Mouse (Mus musculus) common myeloid progenitor, adult 5-6 weeks (primary cell): ENCODE data around the gene 1700069L16Rik. TPM values are rescaled to one million over a fixed set of nuclear protein-coding genes. Genes with fewer than 3 reads are reported as not detected.

Experiments
- ATAC-seq: replicated peaks from 2 replicates; pipeline ENCODE4 v1.8.0; 2016; ENCODE audit warnings: low read depth, mild to moderate bottlenecking, moderate TSS enrichment, inconsistent platforms; ENCODE audit not compliant: poor library complexity, severe bottlenecking
- total RNA-seq: library from RNA; stranded (forward); fragments of 200-1000, 187-1606 nt; gene quantifications from 2 replicates; pipeline ENCODE4 v1.2.3, GENCODE M21; 2017

The 1700069L16Rik gene
- not detected in 2 replicates for total RNA-seq

DNA sequence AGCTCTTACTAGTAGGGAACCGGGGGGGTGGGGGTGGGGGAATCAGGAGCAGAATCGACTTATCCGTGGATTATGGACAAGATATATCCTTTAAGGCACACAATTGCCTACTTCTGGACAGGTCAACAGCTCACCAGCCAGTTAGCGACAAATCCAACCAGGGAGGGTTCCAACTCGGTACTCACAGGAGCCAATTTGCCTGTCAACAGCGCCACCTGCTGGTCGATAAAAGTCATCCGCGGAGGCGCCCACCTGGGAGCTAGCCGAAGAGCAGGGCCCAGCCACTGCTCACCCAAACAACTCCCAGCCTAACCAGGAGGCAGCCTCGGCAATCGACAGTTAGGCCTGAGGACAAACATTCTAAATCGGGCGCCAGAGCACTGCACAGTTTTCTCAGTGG, at the start of gene 1700069L16Rik:
Gene 1700069L16Rik, minus strand, starts transcription at position 327 of the 400 bp plus-strand sequence.
- ATAC-seq = peak; percentile 76; the same call in 1 of the 2 replicates

- ATAC-seq = peak; percentile 56
Observed at GRCm38 (mm10) chr5:113773664-113774063, 49.1 kb upstream of the 1700069L16Rik start.

DNA sequence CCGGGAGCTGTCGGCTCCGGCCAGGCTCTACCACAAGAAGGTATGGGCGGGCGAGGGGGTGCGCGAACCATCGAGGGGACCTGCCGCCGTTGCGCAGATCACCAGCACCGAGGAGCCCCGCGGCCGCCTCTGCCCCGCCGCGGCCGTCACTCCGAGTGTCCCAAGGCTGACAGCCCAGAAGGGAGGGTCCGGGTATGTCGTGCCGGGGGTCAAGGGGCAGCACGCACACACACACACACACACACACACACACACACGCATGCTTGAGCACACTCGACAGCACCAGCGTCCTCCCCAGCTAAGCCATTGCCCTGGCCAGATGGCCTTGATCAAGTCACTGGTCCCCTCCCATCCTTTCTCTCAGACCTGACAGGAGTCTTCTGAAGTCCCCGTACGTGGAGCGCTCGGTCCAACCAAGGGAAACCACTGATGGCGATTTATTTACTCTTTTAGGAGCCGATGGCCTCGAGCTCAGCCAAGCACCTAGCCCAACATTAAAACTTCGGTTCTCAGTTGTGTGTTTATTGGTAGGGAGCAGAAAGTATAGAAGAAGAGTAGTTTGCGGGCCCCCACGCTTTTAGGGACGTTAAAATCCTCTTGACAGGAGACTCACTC, 48.4 kb upstream of the 1700069L16Rik start:
- ATAC-seq = no peak

- peak; percentile 66 for ATAC-seq
Observed at GRCm38 (mm10) chr5:113772450-113772895, 47.9 kb upstream of the 1700069L16Rik start, which contains the start of the genes Sart3 and Iscu. Sart3 (minus strand) TSS chr5:113772510. Iscu (plus strand) TSS chr5:113772748.

DNA sequence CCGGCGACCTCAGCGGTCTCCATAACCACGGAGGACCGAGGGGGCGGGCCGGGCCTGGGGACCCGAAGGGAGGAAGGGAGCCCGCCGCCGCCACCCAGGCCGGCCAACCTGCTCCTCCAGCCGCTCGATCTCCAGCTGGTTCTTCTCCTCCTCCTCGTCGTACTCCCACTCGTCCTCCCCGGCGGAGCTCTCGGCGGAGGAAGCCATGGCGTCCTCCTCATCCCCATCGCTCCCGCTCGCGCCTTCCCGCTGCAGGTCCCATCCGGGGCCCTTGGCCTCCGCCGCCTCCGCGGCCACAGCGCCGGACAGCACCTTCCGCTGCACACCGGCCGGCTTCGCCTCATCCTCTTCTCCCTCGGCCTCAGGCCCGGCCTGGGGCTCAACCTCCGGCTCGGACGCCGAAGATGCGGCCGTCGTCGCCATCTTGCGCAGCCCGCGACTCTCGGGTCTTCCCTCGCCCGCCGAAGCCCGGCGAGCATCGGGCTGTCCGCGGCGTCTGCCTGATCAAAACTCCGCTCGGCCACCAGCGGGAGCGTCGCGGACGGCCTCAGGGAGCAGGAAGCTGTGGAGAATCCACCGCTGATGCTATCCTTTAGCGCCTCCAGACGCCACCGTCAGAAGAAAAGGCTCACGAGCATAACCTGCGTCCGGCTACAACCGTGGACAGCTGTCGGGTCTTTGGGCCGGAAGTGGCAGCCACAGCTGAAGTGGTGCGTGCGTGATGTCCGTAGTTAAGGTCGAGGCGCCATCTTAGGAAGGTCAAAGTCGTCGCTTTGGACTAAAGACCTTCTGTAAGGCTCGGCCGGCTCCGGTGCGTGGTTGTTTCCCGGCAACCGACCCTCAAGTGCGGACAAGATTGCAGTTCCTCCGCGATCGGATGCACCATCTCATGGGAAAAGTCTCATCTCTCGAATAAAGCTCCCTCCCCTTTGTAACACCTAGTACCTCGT, 46.9 kb upstream of the 1700069L16Rik start:
- peak; percentile 71 for ATAC-seq

GRCm38 (mm10) chr5:113768806-113769205, 44.2 kb upstream of the 1700069L16Rik start:
- ATAC-seq = no peak

- ATAC-seq = no peak
Observed at GRCm38 (mm10) chr5:113765641-113766526, 41.3 kb upstream of the 1700069L16Rik start.

GRCm38 (mm10) chr5:113764426-113764825, 39.9 kb upstream of the 1700069L16Rik start:
- ATAC-seq = no peak

DNA sequence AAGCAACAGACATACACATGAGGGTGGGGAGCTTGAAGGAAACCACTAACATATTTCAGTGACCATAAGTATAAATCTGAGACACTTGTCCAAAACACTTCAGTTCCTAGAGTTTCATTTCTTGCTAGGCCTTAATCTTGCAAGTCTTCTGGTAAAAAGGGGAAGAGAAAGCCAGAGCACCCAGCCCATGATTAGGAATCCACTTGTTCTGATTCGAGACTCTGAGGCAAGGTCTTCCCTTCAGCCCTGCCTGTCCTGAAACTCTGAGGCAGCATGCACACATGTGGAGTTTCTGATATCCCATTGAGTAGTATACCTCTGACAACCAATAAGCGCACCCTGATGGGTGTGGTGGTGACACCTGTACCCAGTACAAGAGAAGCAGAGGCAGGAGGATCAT, 37.0 kb upstream of the 1700069L16Rik start:
- ATAC-seq = peak; percentile 22; the same call in 1 of the 2 replicates

DNA sequence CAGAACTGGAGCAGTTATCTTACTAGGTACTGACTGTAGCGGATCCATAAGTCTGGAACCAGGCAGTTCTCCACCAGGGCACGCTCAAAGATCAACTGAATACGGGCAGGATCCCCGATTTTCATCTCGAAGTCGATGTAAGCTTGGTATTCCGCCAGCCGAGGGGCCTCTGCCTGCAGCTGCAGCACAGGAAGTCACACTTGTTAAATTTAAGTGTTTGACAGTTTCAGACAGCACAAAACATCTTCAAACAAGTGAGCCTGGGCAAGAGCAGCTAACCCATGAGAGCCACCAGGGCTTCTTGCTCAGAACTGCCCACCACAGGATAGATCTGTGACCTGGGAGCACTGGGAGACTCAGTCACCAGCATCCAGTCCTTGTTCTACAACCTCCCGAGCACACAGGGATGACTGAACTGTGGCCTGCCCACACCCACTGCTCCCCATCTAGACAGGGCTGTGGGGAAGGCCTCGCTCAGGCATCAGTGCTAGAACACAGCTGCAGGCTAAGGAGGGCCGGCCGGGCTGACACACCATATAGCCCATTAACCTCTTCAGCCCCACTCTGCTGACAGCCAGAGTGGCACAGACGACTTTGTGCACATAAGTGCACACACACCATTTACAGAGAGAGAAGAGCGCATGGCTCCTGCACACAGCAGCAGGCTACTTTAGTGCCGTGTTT, 30.9 kb upstream of the 1700069L16Rik start:
- ATAC-seq = no peak

GRCm38 (mm10) chr5:113751521-113752157, 27.1 kb upstream of the 1700069L16Rik start:
- no peak for ATAC-seq

DNA sequence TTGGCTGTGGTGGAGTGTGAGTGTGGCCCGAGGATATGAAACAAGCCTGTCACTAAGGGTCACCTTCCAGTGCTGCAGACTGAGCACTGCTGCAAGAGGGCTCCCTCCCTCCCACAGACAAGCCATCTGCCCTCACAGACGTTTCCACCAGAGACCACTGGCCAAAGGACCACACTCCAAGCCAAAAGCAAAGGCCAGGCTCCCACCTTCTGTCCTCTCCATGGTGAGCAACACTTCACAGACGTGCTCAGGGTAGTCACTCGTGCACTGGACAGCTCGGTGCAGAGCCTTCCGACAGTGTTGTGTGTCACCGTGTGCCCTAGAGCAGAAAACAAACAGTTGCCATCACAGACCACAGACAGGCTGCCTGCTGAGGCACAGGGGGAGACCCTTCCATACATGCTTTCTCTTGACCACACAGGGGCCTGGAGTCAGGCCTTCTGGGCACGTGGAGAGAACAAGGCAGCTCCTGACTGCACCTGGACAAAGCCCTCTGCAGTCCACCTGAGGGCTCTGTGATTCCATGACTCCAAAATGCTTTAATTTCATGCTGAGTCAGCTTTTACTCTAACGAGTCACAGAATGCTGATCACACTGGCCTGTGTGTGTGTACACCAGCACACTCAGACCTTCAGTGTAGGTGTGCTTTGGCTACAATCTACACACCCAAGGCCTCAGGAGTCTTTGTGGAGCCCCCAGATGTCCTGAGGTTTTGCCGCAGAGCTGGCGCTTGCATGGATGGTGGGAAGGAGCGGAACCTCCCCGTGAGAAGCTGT, 24.2 kb upstream of the 1700069L16Rik start:
- ATAC-seq = no peak

GRCm38 (mm10) chr5:113747629-113748028, 23.1 kb upstream of the 1700069L16Rik start:
- no peak for ATAC-seq

GRCm38 (mm10) chr5:113737607-113738237, 13.2 kb upstream of the 1700069L16Rik start:
- no peak for ATAC-seq

GRCm38 (mm10) chr5:113736522-113737164, 12.1 kb upstream of the 1700069L16Rik start:
- ATAC-seq = no peak

DNA sequence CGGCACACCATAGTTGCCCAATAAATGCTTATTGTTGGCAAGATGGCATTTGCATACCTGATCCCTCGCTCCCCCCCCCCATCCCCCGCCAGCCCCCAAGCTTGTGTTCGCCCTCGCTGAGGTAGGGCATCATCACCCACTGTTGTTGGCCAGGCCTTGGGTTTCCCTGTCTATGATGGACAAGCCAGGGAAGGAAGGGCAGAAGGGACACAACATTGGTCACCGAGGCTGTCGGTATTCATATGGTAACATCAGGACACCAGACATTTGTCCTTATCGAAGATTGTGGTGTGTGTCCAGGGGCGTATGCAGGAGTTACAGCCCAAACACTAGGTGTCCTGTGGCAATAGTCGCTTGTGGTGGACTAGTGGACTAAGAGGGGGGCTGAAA, 11.5 kb upstream of the 1700069L16Rik start:
- ATAC-seq = no peak
